Mouse (Mus musculus) kidney, embryonic 16.5 days (tissue): Measurements from ENCODE around the gene Mrps30. TPM values are rescaled to one million over a fixed set of nuclear protein-coding genes. Genes with fewer than 3 reads are reported as not detected.

Experiments
- ATAC-seq: fragments of 200-750 bp; cut with Nextera tagmentation; 2 replicates; pipeline ENCODE4 v1.8.0; 2017; ENCODE audit warnings: moderate TSS enrichment; ENCODE audit not compliant: low FRiP score, low TSS enrichment
- H3K27ac ChIP-seq: fragments of 300-500 bp; sonication (generic); 2 replicates; pipeline ENCODE4 v1.5.1; 2014; ENCODE audit warnings: low read length
- H3K27me3 ChIP-seq: fragments of 300-500 bp; sonication (generic); 2 replicates; pipeline ENCODE4 v1.6.1; 2014; ENCODE audit warnings: low read length, control low read depth, mixed read lengths; ENCODE audit not compliant: insufficient read depth
- H3K36me3 ChIP-seq: fragments of 300-500 bp; sonication (generic); 2 replicates; pipeline ENCODE4 v1.6.1; 2014; ENCODE audit warnings: low read length, control low read depth, mixed read lengths; ENCODE audit not compliant: insufficient read depth
- H3K4me1 ChIP-seq: fragments of 300-500 bp; sonication (generic); 2 replicates; pipeline ENCODE4 v1.6.1; 2014; ENCODE audit warnings: low read length, control low read depth, mixed read lengths; ENCODE audit not compliant: insufficient read depth
- H3K4me2 ChIP-seq: fragments of 300-500 bp; sonication (generic); replicated peaks from 2 replicates; pipeline ENCODE4 v1.6.1; 2014; ENCODE audit warnings: low read depth, low read length
- H3K4me3 ChIP-seq: fragments of 300-500 bp; sonication (generic); 2 replicates; pipeline ENCODE4 v1.5.1; 2014; ENCODE audit warnings: mild to moderate bottlenecking, low read length
- H3K9ac ChIP-seq: fragments of 300-500 bp; sonication (generic); replicated peaks from 2 replicates; pipeline ENCODE4 v1.6.1; 2014; ENCODE audit warnings: low read length
- H3K9me3 ChIP-seq: fragments of 300-500 bp; sonication (generic); 2 replicates; pipeline ENCODE4 v1.6.1; 2016; ENCODE audit warnings: low read length, control low read depth
- WGBS: fragments of 180-500 bp; shearing (Covaris S2); extraction: QIAGEN DNeasy Blood & Tissue Kit; methylation state at CpG from one replicate; pipeline ENCODE4 v1.1.7; 2014; 5-methylcytosine and 5-hydroxymethylcytosine counted together
- polyA plus RNA-seq: library from polyadenylated mRNA; unstranded; fragments of >200 nt; fragmentation: Nextera tagmentation; extraction: Ambion mirVana; gene quantifications from 2 replicates; pipeline ENCODE4 v1.2.1, GENCODE M21; 2015

Mrps30 gene
- polyA plus RNA-seq, 1 experiment from 2014 or later: 30.6 TPM

- no peaks in the 10 kb centered on the region for H3K9me3 ChIP-seq
- H3K27ac ChIP-seq: 0 out of 2 replicates have a peak overlapping the region, but pooled peaks have one; percentile 18
- peak; percentile 70; the same call in 1 of the 2 replicates for ATAC-seq
- H3K4me1 ChIP-seq: peaks cover 2% of the 10 kb centered on the region; the same call in 1 of the 2 replicates
- no peak overlapping the region for H3K4me3 ChIP-seq
- H3K27me3 ChIP-seq: no peaks in the 10 kb centered on the region
- H3K4me2 ChIP-seq: no peak overlapping the region
- H3K9ac ChIP-seq: no peak overlapping the region
- whole genome bisulfite sequencing: 28% methylated on average over 10 of the region's 10 CpGs
- H3K36me3 ChIP-seq: peaks cover 32% of the 10 kb centered on the region
Observed at GRCm38 (mm10) chr13:118380381-118380780, 6.7 kb downstream of the Mrps30 start.

GRCm38 (mm10) chr13:118379155-118379554 lies 7.9 kb downstream of the Mrps30 start:
- no peak overlapping the region for H3K4me3 ChIP-seq
- no peak overlapping the region for H3K27ac ChIP-seq
- WGBS: 72% methylated on average over 1 of the region's 1 CpGs
- H3K36me3 ChIP-seq: peaks cover 32% of the 10 kb centered on the region
- no peak overlapping the region for H3K4me2 ChIP-seq
- H3K4me1 ChIP-seq: no peaks in the 10 kb centered on the region; the same call in 1 of the 2 replicates
- ATAC-seq: no peak
- no peaks in the 10 kb centered on the region for H3K27me3 ChIP-seq
- no peak overlapping the region for H3K9ac ChIP-seq
- no peaks in the 10 kb centered on the region for H3K9me3 ChIP-seq

GRCm38 (mm10) chr13:118372871-118373270 lies 14.2 kb downstream of the Mrps30 start:
- no peaks in the 10 kb centered on the region for H3K4me1 ChIP-seq
- WGBS: 74% methylated on average over 4 of the region's 4 CpGs
- no peaks in the 10 kb centered on the region for H3K27me3 ChIP-seq
- no peak for ATAC-seq
- H3K36me3 ChIP-seq: peaks cover 5% of the 10 kb centered on the region
- H3K4me2 ChIP-seq: no peak overlapping the region
- H3K27ac ChIP-seq: no peak overlapping the region
- H3K9ac ChIP-seq: no peak overlapping the region
- no peak overlapping the region for H3K4me3 ChIP-seq
- no peaks in the 10 kb centered on the region for H3K9me3 ChIP-seq

- H3K4me2 ChIP-seq: no peak overlapping the region
- no peak overlapping the region for H3K9ac ChIP-seq
- no peak for ATAC-seq
- WGBS: 68% methylated on average over 1 of the region's 1 CpGs
- no peak overlapping the region for H3K4me3 ChIP-seq
- no peaks in the 10 kb centered on the region for H3K4me1 ChIP-seq
- no peaks in the 10 kb centered on the region for H3K27me3 ChIP-seq
- no peak overlapping the region for H3K27ac ChIP-seq
- H3K9me3 ChIP-seq: no peaks in the 10 kb centered on the region
- H3K36me3 ChIP-seq: no peaks in the 10 kb centered on the region
Observed at GRCm38 (mm10) chr13:118365774-118366173, 21.3 kb downstream of the Mrps30 start.

DNA sequence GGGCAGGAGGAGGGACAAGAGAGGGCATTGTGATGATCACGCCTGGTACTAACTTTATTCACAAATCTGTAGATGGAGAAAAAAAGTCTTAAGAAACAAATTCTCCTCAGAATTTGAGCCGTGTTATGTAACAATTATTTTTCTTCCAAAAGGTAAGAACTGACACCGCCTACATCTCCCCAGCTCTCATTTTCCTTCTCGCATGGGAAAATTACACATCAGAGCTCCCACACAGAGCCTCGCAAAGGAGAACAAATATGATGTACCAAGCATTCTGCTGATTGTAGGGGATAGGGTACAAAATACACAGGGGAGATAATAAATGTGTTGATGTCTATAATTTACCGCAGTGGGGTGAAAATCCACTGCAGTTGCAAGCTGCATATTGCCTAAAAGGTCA lies 23.7 kb downstream of the Mrps30 start:
- no peak overlapping the region for H3K27ac ChIP-seq
- no peaks in the 10 kb centered on the region for H3K27me3 ChIP-seq
- 87% methylated on average over 6 of the region's 6 CpGs for WGBS
- H3K9me3 ChIP-seq: no peaks in the 10 kb centered on the region
- no peaks in the 10 kb centered on the region for H3K36me3 ChIP-seq
- H3K4me3 ChIP-seq: no peak overlapping the region
- no peak for ATAC-seq
- no peak overlapping the region for H3K4me2 ChIP-seq
- H3K4me1 ChIP-seq: no peaks in the 10 kb centered on the region
- no peak overlapping the region for H3K9ac ChIP-seq

DNA sequence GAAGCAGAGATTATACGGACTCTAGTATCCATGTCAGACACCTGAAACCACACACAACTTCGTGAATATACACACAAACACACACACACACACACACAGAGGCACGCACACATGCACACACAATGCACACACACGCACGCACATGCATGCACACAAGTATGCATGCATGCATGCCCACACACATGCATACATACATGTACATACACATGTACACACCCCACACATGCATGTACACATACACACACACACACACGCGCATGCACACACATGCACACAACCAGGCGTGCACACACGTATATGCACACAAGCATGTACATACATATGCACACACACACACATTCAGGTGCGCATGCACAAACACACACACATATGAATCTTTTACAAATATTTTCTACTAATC lies 36.2 kb downstream of the Mrps30 start:
- Histone ChIP-seq H3K4me2 (no peak overlapping the region), H3K4me1 (no peaks in the 10 kb centered on the region), H3K36me3 (no peaks in the 10 kb centered on the region), H3K4me3 (no peak overlapping the region), H3K9ac (no peak overlapping the region), H3K27ac (no peak overlapping the region), H3K9me3 (no peaks in the 10 kb centered on the region), H3K27me3 (no peaks in the 10 kb centered on the region)
- 87% methylated on average over 10 of the region's 10 CpGs for WGBS
- ATAC-seq: no peak

DNA sequence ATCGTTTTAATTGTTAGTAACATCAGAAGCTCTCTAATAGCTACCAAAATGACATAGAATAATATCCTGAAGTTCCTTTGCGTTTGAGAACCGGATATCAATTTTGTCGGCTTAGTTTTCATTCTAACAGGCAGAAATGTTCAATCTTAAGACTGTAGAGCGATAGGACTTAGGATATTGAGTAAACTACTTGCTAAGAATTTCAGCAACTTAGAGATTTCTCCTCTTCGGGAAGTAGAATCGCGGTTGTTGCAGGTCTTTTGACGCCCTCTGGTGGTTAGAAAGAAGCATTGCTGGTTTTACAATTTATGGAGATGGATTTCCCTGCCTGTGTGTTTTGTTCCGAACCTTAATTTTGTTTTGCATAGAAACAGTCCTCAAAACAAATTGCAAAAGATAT lies 36.8 kb downstream of the Mrps30 start:
- WGBS: 24% methylated on average over 10 of the region's 10 CpGs
- Histone ChIP-seq H3K27ac (no peak overlapping the region), H3K36me3 (no peaks in the 10 kb centered on the region), H3K9ac (no peak overlapping the region), H3K4me3 (no peak overlapping the region), H3K4me1 (no peaks in the 10 kb centered on the region), H3K9me3 (no peaks in the 10 kb centered on the region), H3K4me2 (no peak overlapping the region), H3K27me3 (no peaks in the 10 kb centered on the region)
- ATAC-seq: no peak

Other genes with a start within 250 kb of the Mrps30 start
- gene B430218F22Rik, start 622 bp downstream of the Mrps30 start, polyA plus RNA-seq: 0.89 and 0.91 TPM in 2 replicates